Mouse (Mus musculus): Measurements from ENCODE around the gene Nsun7. TPM values are rescaled to one million over a fixed set of nuclear protein-coding genes. Genes with fewer than 3 reads are reported as not detected.

Gene Nsun7
- polyA plus RNA-seq, 1 experiment from 2014 or later: 2.6 TPM

DNA sequence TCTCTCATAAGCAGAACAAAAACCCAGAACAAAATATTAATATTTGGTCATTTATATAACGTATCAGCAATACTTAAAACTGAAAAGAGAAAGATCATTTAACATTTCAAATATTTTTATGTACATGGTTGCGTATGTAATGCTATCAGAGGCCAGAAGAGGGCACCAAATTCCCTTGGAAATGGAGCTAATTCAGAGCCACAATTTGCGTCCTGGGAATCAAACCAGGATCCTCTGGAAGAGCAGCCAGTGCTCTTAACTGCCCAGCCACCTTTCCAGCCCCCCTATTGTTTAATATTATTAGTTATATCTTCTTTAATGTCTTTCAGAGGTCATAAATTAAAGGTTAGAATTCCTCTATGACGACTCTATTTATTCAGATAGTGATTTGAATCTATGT is 3.7 kb downstream of the Nsun7 start:
- H3K27me3 ChIP-seq (ENCODE audit: control insufficient read depth, insufficient read depth, low read length): no peaks in the 10 kb centered on the region
- H3K4me1 ChIP-seq (replicated peaks; ENCODE audit: control insufficient read depth, insufficient read depth, low read length): 0 out of 2 replicates have a peak, but pooled peaks cover 3% of the 10 kb centered on the region
- no peaks in the 10 kb centered on the region for H3K9me3 ChIP-seq (ENCODE audit: control insufficient read depth, low read length)
- H3K4me3 ChIP-seq (replicated peaks; ENCODE audit: low read length): no peak overlapping the region
- DNase-seq (ENCODE audit: low spot score) (peak; percentile 57), ATAC-seq (ENCODE audit: low FRiP score) (no peak)
- 29% methylated on average over 4 of the region's 4 CpGs for WGBS
- no peak overlapping the region for H3K27ac ChIP-seq
- H3K36me3 ChIP-seq (replicated peaks; ENCODE audit: control insufficient read depth, insufficient read depth): no peaks in the 10 kb centered on the region
- H3K9ac ChIP-seq: no peak overlapping the region
- H3K4me2 ChIP-seq (replicated peaks): no peak overlapping the region

DNA sequence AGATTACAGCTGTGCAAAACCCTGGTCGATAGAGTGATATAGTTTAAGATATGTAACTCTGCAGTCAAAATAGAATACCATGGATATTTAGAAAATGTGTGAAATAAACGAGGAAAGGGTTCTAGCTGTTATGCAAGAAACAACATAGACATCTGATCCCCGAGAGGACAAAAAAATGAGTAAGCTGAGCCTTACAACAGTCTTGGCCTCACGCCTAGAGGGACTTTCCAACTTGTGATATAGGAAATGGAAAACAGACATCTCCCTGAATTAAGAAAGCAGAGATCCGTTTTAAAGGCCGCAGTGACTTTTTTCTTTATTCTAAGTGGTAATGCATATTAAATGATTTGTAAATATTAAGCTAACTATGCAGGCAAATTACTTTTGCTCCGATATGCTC is 9.9 kb downstream of the Nsun7 start:
- ATAC-seq (ENCODE audit: low FRiP score): no peak
- WGBS: 89% methylated on average over 7 of the region's 7 CpGs

DNA sequence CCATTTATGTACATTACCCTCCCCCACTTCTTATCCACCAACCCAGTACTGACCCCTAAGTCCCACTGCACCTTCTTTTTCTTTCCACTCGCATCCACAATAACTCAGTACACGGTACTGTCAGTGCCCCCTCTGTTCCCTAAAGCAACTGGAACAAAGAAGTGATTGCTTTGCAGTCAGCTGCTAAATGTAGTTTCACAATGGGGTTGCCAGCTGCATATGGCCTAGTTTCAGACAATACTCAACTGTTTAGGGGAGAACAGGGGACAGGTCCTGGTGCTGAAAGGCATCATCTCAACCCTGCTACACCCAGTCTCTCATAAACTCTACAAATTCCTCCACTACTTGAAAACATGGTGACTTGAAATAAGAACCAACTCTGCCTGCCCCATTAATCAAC is 11.4 kb downstream of the Nsun7 start:
- DNase-seq (ENCODE audit: low spot score): no peak
- H3K9me3 ChIP-seq (ENCODE audit: control insufficient read depth, low read length): no peaks in the 10 kb centered on the region
- no peak overlapping the region for H3K4me2 ChIP-seq (replicated peaks)
- no peaks in the 10 kb centered on the region for H3K27me3 ChIP-seq (ENCODE audit: control insufficient read depth, insufficient read depth, low read length)
- no peak overlapping the region for H3K9ac ChIP-seq
- no peaks in the 10 kb centered on the region for H3K36me3 ChIP-seq (replicated peaks; ENCODE audit: control insufficient read depth, insufficient read depth)
- no peak overlapping the region for H3K4me3 ChIP-seq (replicated peaks; ENCODE audit: low read length)
- H3K27ac ChIP-seq: no peak overlapping the region
- no peak for ATAC-seq (ENCODE audit: low FRiP score)
- 27% methylated on average over 2 of the region's 2 CpGs for WGBS
- no peaks in the 10 kb centered on the region for H3K4me1 ChIP-seq (replicated peaks; ENCODE audit: control insufficient read depth, insufficient read depth, low read length)

More for the DNA sequence above, 9.9 kb downstream of the Nsun7 start:
- DNase-seq (ENCODE audit: low spot score): no peak
- Histone ChIP-seq H3K4me1 (replicated peaks; ENCODE audit: control insufficient read depth, insufficient read depth, low read length) (no peaks in the 10 kb centered on the region), H3K27me3 (ENCODE audit: control insufficient read depth, insufficient read depth, low read length) (no peaks in the 10 kb centered on the region), H3K36me3 (replicated peaks; ENCODE audit: control insufficient read depth, insufficient read depth) (no peaks in the 10 kb centered on the region), H3K9ac (no peak overlapping the region), H3K4me2 (replicated peaks) (no peak overlapping the region), H3K9me3 (ENCODE audit: control insufficient read depth, low read length) (no peaks in the 10 kb centered on the region), H3K27ac (no peak overlapping the region), H3K4me3 (replicated peaks; ENCODE audit: low read length) (no peak overlapping the region)

DNA sequence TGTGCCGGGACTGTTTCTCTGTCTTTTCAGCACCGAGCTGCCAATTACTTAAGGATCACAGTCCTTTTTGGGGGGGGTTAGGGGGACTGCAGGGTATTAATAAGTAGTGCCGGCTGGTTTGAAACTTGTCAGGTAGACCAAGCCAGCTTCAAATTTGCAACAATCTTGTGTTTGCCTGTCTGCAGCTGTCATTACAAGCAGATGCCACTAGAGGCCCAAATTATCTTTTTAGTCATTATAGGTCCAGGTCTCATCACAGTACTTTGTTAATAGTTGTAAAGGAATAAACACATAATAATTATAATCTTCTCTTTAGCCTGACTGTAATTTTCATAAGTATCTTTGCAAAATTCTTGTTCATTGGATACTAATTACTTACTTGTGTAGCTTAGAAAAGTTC is 14.7 kb downstream of the Nsun7 start:
- Histone ChIP-seq H3K4me3 (replicated peaks; ENCODE audit: low read length) (no peak overlapping the region), H3K9ac (no peak overlapping the region), H3K9me3 (ENCODE audit: control insufficient read depth, low read length) (no peaks in the 10 kb centered on the region), H3K4me1 (replicated peaks; ENCODE audit: control insufficient read depth, insufficient read depth, low read length) (no peaks in the 10 kb centered on the region), H3K4me2 (replicated peaks) (no peak overlapping the region), H3K27ac (no peak overlapping the region), H3K36me3 (replicated peaks; ENCODE audit: control insufficient read depth, insufficient read depth) (no peaks in the 10 kb centered on the region), H3K27me3 (ENCODE audit: control insufficient read depth, insufficient read depth, low read length) (no peaks in the 10 kb centered on the region)
- 63% methylated on average over 3 of the region's 3 CpGs for WGBS
- no peak for DNase-seq (ENCODE audit: low spot score)
- no peak for ATAC-seq (ENCODE audit: low FRiP score)

DNA sequence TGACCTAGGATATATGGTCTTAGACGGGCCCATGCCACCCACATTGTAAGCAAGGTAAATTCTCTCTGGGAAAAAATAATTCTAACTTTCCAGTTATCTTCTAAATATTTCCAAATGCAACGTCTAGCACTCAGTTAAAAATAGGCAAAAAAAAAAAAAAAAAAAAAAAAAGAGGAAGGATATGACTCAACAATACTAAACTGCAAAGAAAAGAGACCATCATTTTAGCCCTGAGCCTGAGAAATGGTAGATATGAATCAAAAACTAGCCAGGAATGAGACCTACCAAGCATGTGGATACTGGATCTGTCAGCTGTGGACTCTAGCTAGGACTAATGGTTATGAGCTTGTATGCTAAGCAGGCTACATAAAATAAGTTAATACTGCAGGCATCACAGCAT is 20.0 kb downstream of the Nsun7 start:
- Histone ChIP-seq H3K9ac (no peak overlapping the region), H3K4me2 (replicated peaks) (no peak overlapping the region), H3K27ac (no peak overlapping the region), H3K36me3 (replicated peaks; ENCODE audit: control insufficient read depth, insufficient read depth) (no peaks in the 10 kb centered on the region), H3K4me1 (replicated peaks; ENCODE audit: control insufficient read depth, insufficient read depth, low read length) (no peaks in the 10 kb centered on the region), H3K9me3 (ENCODE audit: control insufficient read depth, low read length) (no peaks in the 10 kb centered on the region), H3K4me3 (replicated peaks; ENCODE audit: low read length) (no peak overlapping the region), H3K27me3 (ENCODE audit: control insufficient read depth, insufficient read depth, low read length) (no peaks in the 10 kb centered on the region)
- ATAC-seq (ENCODE audit: low FRiP score): no peak
- DNase-seq (ENCODE audit: low spot score): no peak
- WGBS: 89% methylated on average over 2 of the region's 2 CpGs

DNA sequence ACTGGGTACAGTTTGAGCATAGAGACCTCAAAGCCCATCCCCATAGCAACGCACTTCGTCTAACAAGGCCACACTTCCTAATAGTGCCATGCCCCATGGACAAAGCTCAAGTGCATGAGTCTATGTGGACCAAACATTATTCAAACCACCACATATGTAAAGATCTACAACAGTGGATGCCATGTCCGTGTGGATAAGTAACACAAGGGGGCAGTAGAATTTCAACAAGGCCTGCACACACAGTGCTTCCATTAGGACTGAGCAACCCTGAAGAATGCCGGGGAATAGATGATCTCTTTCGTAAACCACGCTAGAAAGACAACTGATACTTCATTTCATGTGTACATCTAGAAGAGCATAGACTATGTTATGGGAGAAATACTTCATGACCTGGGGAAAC is 21.0 kb downstream of the Nsun7 start:
- H3K4me1 ChIP-seq (replicated peaks; ENCODE audit: control insufficient read depth, insufficient read depth, low read length): no peaks in the 10 kb centered on the region
- no peaks in the 10 kb centered on the region for H3K36me3 ChIP-seq (replicated peaks; ENCODE audit: control insufficient read depth, insufficient read depth)
- no peaks in the 10 kb centered on the region for H3K27me3 ChIP-seq (ENCODE audit: control insufficient read depth, insufficient read depth, low read length)
- H3K9ac ChIP-seq: no peak overlapping the region
- WGBS: 75% methylated on average over 6 of the region's 6 CpGs
- ATAC-seq (ENCODE audit: low FRiP score) (no peak), DNase-seq (ENCODE audit: low spot score) (no peak)
- no peak overlapping the region for H3K27ac ChIP-seq
- H3K9me3 ChIP-seq (ENCODE audit: control insufficient read depth, low read length): no peaks in the 10 kb centered on the region
- H3K4me3 ChIP-seq (replicated peaks; ENCODE audit: low read length): no peak overlapping the region
- H3K4me2 ChIP-seq (replicated peaks): no peak overlapping the region

DNA sequence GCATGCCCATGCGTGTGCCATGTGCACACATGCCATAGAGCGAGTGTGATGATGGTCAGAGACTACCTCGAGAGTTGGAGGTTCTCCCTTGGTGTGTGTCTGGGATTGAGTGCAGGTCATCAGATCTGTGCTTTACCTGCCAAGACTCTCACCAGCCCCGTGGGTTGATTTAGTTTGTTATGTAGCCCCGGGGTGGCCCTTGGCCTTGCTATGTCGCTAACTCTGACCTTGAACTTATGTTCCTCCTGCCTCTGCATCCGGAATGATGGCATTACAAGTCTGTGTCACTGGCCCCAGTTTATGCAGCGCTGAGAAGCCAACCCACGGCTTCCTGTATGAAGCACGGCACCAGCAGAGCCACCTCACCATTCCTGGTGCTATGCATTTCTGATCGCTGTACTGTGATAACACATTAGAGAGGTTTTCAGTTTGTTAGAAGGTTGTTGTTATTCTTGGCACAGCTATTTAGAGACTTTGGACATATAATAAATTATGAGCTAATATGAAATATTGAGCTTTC is 34.5 kb downstream of the Nsun7 start:
- no peak overlapping the region for H3K9ac ChIP-seq
- DNase-seq (ENCODE audit: low spot score) (no peak), ATAC-seq (ENCODE audit: low FRiP score) (no peak)
- WGBS: 91% methylated on average over 11 of the region's 11 CpGs
- no peak overlapping the region for H3K27ac ChIP-seq
- H3K27me3 ChIP-seq (ENCODE audit: control insufficient read depth, insufficient read depth, low read length): no peaks in the 10 kb centered on the region
- no peaks in the 10 kb centered on the region for H3K9me3 ChIP-seq (ENCODE audit: control insufficient read depth, low read length)
- no peak overlapping the region for H3K4me3 ChIP-seq (replicated peaks; ENCODE audit: low read length)
- H3K36me3 ChIP-seq (replicated peaks; ENCODE audit: control insufficient read depth, insufficient read depth): peaks cover 18% of the 10 kb centered on the region
- no peak overlapping the region for H3K4me2 ChIP-seq (replicated peaks)
- no peaks in the 10 kb centered on the region for H3K4me1 ChIP-seq (replicated peaks; ENCODE audit: control insufficient read depth, insufficient read depth, low read length)

DNA sequence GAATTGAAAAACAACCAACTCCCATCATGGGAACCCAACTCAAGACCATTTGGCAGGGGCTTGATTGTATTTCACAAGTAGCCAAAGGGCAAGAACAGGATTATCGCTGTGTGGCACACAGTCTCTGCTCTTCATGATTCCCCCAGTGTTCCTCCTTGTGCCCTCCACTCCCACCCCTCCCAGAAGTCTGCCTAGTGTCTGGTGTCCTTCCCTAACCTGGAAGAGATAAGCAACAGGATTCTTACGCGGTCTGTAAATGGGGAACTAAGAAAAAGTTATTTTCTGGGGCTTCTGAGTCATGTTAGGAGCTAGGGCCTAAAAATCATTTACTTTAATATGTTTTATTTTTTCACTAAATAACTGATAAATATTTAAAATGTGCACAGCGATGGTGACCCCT is 35.3 kb downstream of the Nsun7 start:
- Histone ChIP-seq H3K36me3 (replicated peaks; ENCODE audit: control insufficient read depth, insufficient read depth) (peaks cover 25% of the 10 kb centered on the region), H3K27ac (no peak overlapping the region), H3K4me1 (replicated peaks; ENCODE audit: control insufficient read depth, insufficient read depth, low read length) (no peaks in the 10 kb centered on the region), H3K9me3 (ENCODE audit: control insufficient read depth, low read length) (no peaks in the 10 kb centered on the region), H3K4me2 (replicated peaks) (no peak overlapping the region), H3K4me3 (replicated peaks; ENCODE audit: low read length) (no peak overlapping the region), H3K27me3 (ENCODE audit: control insufficient read depth, insufficient read depth, low read length) (no peaks in the 10 kb centered on the region), H3K9ac (no peak overlapping the region)
- no peak for ATAC-seq (ENCODE audit: low FRiP score)
- no peak for DNase-seq (ENCODE audit: low spot score)
- 97% methylated on average over 4 of the region's 4 CpGs for WGBS

DNA sequence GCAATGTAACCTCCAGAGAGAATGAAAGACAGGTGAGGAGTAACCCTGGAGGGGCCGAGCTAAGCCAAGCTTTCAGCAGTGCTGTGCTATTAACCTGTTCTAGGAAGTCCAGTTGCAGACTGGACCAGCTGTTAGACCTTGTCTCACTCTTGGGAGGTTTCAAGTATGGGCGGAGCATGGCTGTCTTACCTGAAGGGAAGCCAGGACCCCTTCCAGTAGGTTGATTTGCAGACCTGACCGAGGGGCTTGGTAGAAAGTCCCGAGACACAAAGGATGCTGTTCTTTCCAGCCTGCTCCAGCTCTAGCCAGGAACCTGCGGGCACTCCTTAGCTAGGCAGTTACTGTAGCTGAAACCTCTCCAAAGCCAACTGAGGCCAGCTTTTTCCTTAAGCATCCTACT is 36.4 kb downstream of the Nsun7 start:
- Histone ChIP-seq H3K9ac (no peak overlapping the region), H3K27ac (no peak overlapping the region), H3K4me2 (replicated peaks) (no peak overlapping the region), H3K4me3 (replicated peaks; ENCODE audit: low read length) (no peak overlapping the region), H3K27me3 (ENCODE audit: control insufficient read depth, insufficient read depth, low read length) (no peaks in the 10 kb centered on the region), H3K9me3 (ENCODE audit: control insufficient read depth, low read length) (no peaks in the 10 kb centered on the region), H3K36me3 (replicated peaks; ENCODE audit: control insufficient read depth, insufficient read depth) (peaks cover 35% of the 10 kb centered on the region), H3K4me1 (replicated peaks; ENCODE audit: control insufficient read depth, insufficient read depth, low read length) (no peaks in the 10 kb centered on the region)
- ATAC-seq (ENCODE audit: low FRiP score): no peak
- no peak for DNase-seq (ENCODE audit: low spot score)
- WGBS: 92% methylated on average over 5 of the region's 5 CpGs

DNA sequence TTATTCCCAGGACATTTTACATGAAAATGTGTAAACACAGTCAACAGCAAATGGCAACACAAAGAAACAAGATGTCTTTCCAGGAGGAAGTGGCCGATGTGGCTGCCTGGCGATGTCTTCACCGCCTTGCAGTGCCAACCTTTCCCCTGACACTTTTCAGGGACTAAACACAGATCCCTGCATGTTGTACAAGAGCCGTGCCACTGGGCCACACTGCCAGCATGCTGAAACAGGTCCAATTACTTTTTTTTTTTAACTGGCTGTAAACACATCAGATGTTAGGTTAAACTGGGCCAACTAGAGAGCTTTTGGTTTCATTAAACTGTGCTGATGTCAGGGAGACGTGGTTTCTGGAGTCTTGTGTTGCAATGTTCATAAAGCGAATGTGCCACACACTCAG is 39.2 kb downstream of the Nsun7 start:
- ATAC-seq (ENCODE audit: low FRiP score): no peak
- Histone ChIP-seq H3K36me3 (replicated peaks; ENCODE audit: control insufficient read depth, insufficient read depth) (peaks cover 53% of the 10 kb centered on the region), H3K4me3 (replicated peaks; ENCODE audit: low read length) (no peak overlapping the region), H3K27ac (no peak overlapping the region), H3K9me3 (ENCODE audit: control insufficient read depth, low read length) (no peaks in the 10 kb centered on the region), H3K4me2 (replicated peaks) (no peak overlapping the region), H3K4me1 (replicated peaks; ENCODE audit: control insufficient read depth, insufficient read depth, low read length) (no peaks in the 10 kb centered on the region), H3K9ac (no peak overlapping the region), H3K27me3 (ENCODE audit: control insufficient read depth, insufficient read depth, low read length) (no peaks in the 10 kb centered on the region)
- no peak for DNase-seq (ENCODE audit: low spot score)
- 91% methylated on average over 6 of the region's 6 CpGs for WGBS
